Mouse (Mus musculus) adrenal gland, adult 8-10 months (tissue): Measurements from ENCODE around the gene Csnk1e. TPM values are rescaled to one million over a fixed set of nuclear protein-coding genes. Genes with fewer than 3 reads are reported as not detected.

Source experiments
- DNase-seq: peaks from one replicate; pipeline ENCODE4 v3.0.0; 2022
- total RNA-seq, 4 experiments: library from RNA; stranded (reverse); gene quantifications; 2 replicates each; pipeline ENCODE4 v1.2.4; 2022

The Csnk1e gene
- total RNA-seq, 4 experiments from 2014 or later: 80.4 to 126 (median 97.1) TPM

GRCm38 (mm10) chr15:79442961-79443518, 12.3 kb downstream of the Csnk1e start:
- DNase-seq: no peak

- DNase-seq: no peak
Observed at GRCm38 (mm10) chr15:79442257-79442611, 13.1 kb downstream of the Csnk1e start.

GRCm38 (mm10) chr15:79441331-79442256, 13.8 kb downstream of the Csnk1e start:
- peak; percentile 73 for DNase-seq

- DNase-seq: no peak
Observed at GRCm38 (mm10) chr15:79440651-79441330, 14.6 kb downstream of the Csnk1e start.

- peak; percentile 62 for DNase-seq
Observed at GRCm38 (mm10) chr15:79440223-79440622, 15.1 kb downstream of the Csnk1e start.

- DNase-seq: no peak
Observed at GRCm38 (mm10) chr15:79439386-79439785, 16.0 kb downstream of the Csnk1e start.

- DNase-seq: no peak
Observed at GRCm38 (mm10) chr15:79438816-79439215, 16.6 kb downstream of the Csnk1e start.

GRCm38 (mm10) chr15:79438209-79438810, 17.1 kb downstream of the Csnk1e start:
- peak; percentile 58 for DNase-seq

- peak; percentile 63 for DNase-seq
Observed at GRCm38 (mm10) chr15:79437541-79438208, 17.7 kb downstream of the Csnk1e start.

- no peak for DNase-seq
Observed at GRCm38 (mm10) chr15:79436481-79436921, 18.9 kb downstream of the Csnk1e start.

GRCm38 (mm10) chr15:79435191-79435671, 20.1 kb downstream of the Csnk1e start:
- peak; percentile 76 for DNase-seq

- no peak for DNase-seq
Observed at GRCm38 (mm10) chr15:79432892-79433291, 22.5 kb downstream of the Csnk1e start.

- no peak for DNase-seq
Observed at GRCm38 (mm10) chr15:79432328-79432727, 23.0 kb downstream of the Csnk1e start.

GRCm38 (mm10) chr15:79431925-79432324, 23.4 kb downstream of the Csnk1e start:
- no peak for DNase-seq

- DNase-seq: no peak
Observed at GRCm38 (mm10) chr15:79430461-79431000, 24.8 kb downstream of the Csnk1e start.

GRCm38 (mm10) chr15:79429994-79430393, 25.4 kb downstream of the Csnk1e start:
- no peak for DNase-seq

GRCm38 (mm10) chr15:79429527-79429926, 25.8 kb downstream of the Csnk1e start:
- no peak for DNase-seq

GRCm38 (mm10) chr15:79428616-79429015, 26.8 kb downstream of the Csnk1e start:
- no peak for DNase-seq

GRCm38 (mm10) chr15:79427516-79427915, 27.9 kb downstream of the Csnk1e start:
- DNase-seq: no peak

- DNase-seq: no peak
Observed at GRCm38 (mm10) chr15:79425516-79425915, 29.9 kb downstream of the Csnk1e start.

GRCm38 (mm10) chr15:79424602-79425001, 30.8 kb downstream of the Csnk1e start:
- DNase-seq: peak; percentile 83
